Mouse (Mus musculus) neural tube, embryonic 15.5 days (tissue): ENCODE data around the gene Rasgef1b. TPM values are rescaled to one million over a fixed set of nuclear protein-coding genes. Genes with fewer than 3 reads are reported as not detected.

Experiments
- ATAC-seq: fragments of 200-750 bp; cut with Nextera tagmentation; 2 replicates; pipeline ENCODE4 v1.8.0; 2017; ENCODE audit warnings: mild to moderate bottlenecking, moderate TSS enrichment, moderate library complexity; ENCODE audit not compliant: low FRiP score
- H3K27ac ChIP-seq: fragments of 300-500 bp; sonication (generic); replicated peaks from 2 replicates; pipeline ENCODE4 v1.5.1; 2015; ENCODE audit warnings: mild to moderate bottlenecking, inconsistent platforms
- H3K27me3 ChIP-seq: fragments of 300-500 bp; sonication (generic); replicated peaks from 2 replicates; pipeline ENCODE4 v1.6.1; 2015; ENCODE audit warnings: inconsistent platforms
- H3K36me3 ChIP-seq: fragments of 300-500 bp; sonication (generic); 2 replicates; pipeline ENCODE4 v1.6.1; 2015; ENCODE audit warnings: inconsistent platforms
- H3K4me1 ChIP-seq: fragments of 300-500 bp; sonication (generic); 2 replicates; pipeline ENCODE4 v1.6.1; 2015; ENCODE audit warnings: inconsistent platforms
- H3K4me2 ChIP-seq: fragments of 300-500 bp; sonication (generic); 2 replicates; pipeline ENCODE4 v1.6.1; 2015; ENCODE audit warnings: inconsistent platforms, mild to moderate bottlenecking, moderate library complexity
- H3K4me3 ChIP-seq: fragments of 300-500 bp; sonication (generic); replicated peaks from 2 replicates; pipeline ENCODE4 v1.5.1; 2015; ENCODE audit warnings: mild to moderate bottlenecking, inconsistent platforms
- H3K9ac ChIP-seq: fragments of 300-500 bp; sonication (generic); replicated peaks from 2 replicates; pipeline ENCODE4 v1.6.1; 2015; ENCODE audit warnings: mild to moderate bottlenecking, inconsistent platforms
- H3K9me3 ChIP-seq: fragments of 300-500 bp; sonication (generic); replicated peaks from 2 replicates; pipeline ENCODE4 v1.6.1; 2016; ENCODE audit warnings: inconsistent platforms
- WGBS: fragments of 180-500 bp; shearing (Covaris S2); methylation state at CpG from one replicate; pipeline ENCODE4 v1.1.7; 2015; ENCODE audit warnings: mixed read lengths; 5-methylcytosine and 5-hydroxymethylcytosine counted together
- polyA plus RNA-seq: library from polyadenylated mRNA; unstranded; fragments of >200 nt; fragmentation: Nextera tagmentation; extraction: Ambion mirVana; gene quantifications from 2 replicates; pipeline ENCODE4 v1.2.1, GENCODE M21; 2015

The Rasgef1b gene
- polyA plus RNA-seq, 1 experiment from 2014 or later: 53.9 TPM

DNA sequence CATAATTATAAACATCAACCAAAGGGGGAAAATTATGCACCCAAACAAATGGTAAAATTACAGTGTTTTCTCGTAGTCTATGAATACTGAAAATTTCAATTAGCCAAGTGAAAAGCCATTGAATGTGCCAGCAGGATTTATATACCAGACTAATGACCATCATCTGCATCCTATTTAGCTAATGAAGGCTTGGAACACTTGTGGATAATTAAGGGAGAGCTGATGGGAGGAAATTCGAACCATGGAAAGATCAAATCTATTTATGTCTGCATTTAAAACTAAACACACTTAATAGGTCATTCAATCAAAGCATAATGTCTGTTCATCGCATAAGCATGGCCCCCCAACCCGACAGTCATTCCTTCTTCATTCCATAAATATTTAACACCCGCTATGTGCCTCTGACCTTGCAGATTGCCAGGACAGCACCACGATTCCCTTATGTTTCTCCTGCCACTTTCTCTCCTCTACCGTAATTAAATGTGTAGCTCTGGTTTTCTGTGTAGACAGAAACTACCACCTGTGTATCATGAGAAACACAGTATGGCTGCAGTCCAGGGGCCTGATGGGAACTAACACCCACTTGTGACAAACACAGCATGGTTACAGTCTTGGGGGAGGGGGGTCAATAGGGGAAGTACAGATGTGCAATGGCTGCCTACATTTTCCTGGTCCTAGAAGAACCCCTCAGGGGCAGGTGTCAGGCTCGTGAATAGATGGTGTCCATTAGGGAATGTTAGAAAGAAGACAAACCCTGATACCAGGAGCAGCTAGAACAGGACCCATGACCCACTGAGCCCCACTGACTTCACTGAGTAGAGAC, 164.2 kb downstream of the Rasgef1b start:
- Histone ChIP-seq H3K4me3 (no peak overlapping the region), H3K9ac (no peak overlapping the region), H3K27me3 (no peaks in the 10 kb centered on the region), H3K4me2 (no peak overlapping the region), H3K4me1 (peaks cover 4% of the 10 kb centered on the region), H3K9me3 (no peaks in the 10 kb centered on the region), H3K27ac (peak overlapping the region; percentile 41), H3K36me3 (no peaks in the 10 kb centered on the region)
- ATAC-seq: peak; percentile 17; the same call in 1 of the 2 replicates
- 34% methylated on average over 8 of the region's 8 CpGs for WGBS

DNA sequence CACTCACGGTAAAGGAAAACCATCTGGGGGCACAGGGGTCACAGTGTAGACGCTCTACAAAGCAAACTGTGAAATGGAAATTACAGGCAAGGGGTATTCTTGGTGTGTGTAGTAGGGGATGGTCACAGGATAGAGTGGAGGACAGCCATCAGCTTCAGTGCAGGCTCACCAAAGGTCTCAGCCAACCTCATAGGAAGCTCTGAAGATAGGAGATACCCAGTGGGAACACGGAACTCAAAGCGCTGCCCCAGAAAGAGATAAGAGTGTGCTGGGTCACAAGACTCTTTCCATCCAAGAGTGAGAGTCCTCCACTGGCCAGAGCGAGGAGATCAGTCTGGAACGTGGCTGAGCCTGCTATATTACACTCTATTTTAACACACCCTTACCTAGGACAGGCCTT, 166.8 kb downstream of the Rasgef1b start:
- no peak overlapping the region for H3K9ac ChIP-seq
- 82% methylated on average over 6 of the region's 6 CpGs for WGBS
- H3K9me3 ChIP-seq: no peaks in the 10 kb centered on the region
- no peak for ATAC-seq
- H3K4me2 ChIP-seq: no peak overlapping the region
- no peaks in the 10 kb centered on the region for H3K36me3 ChIP-seq
- no peaks in the 10 kb centered on the region for H3K27me3 ChIP-seq
- H3K4me1 ChIP-seq: peaks cover 4% of the 10 kb centered on the region
- H3K4me3 ChIP-seq: no peak overlapping the region
- no peak overlapping the region for H3K27ac ChIP-seq

DNA sequence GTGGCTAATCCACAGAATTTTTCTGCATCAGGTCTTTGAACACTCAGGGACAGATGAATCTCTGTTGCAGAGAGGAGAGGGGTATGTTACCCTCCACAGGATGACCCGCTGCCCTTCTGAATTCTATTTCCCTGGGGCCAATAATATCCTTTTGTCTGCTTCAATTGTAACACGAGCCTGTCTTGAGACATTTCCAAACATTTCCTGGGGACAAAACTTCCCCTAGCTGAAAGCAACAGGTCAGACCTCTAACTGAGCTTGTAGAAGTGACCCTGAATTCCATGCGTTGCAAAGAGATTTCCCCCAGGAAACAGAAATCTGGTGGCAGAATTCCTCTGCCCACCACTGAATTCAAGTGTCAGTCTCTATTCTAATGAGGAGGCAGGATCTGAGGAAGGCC, 169.1 kb downstream of the Rasgef1b start:
- Histone ChIP-seq H3K27me3 (no peaks in the 10 kb centered on the region), H3K9me3 (no peaks in the 10 kb centered on the region), H3K4me1 (peaks cover 2% of the 10 kb centered on the region), H3K4me3 (no peak overlapping the region), H3K27ac (no peak overlapping the region), H3K4me2 (no peak overlapping the region), H3K9ac (no peak overlapping the region), H3K36me3 (no peaks in the 10 kb centered on the region)
- 14% methylated on average over 3 of the region's 3 CpGs for WGBS
- no peak for ATAC-seq

DNA sequence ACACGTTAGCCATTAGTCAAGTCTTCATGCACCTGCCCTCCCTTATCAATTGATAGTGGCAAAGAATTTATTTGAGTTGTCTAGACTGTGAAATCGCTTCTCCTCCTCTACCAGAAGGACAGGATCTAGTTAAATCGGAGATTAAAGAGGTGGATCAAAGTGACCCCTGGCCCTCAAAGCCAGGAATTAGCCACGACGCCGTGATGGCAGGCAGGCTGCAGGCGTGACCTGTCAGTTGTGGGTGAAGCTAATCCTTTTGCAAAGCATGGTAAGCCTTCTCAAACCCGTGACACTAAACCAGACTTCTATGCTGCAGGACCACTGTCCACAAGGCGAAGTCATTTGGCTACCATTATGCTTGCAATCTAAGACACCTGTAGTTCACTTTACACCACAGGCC, 170.6 kb downstream of the Rasgef1b start:
- no peak overlapping the region for H3K27ac ChIP-seq
- no peak overlapping the region for H3K9ac ChIP-seq
- H3K4me1 ChIP-seq: no peaks in the 10 kb centered on the region; the same call in 1 of the 2 replicates
- WGBS: 70% methylated on average over 9 of the region's 9 CpGs
- H3K27me3 ChIP-seq: no peaks in the 10 kb centered on the region
- H3K4me2 ChIP-seq: no peak overlapping the region
- no peak overlapping the region for H3K4me3 ChIP-seq
- ATAC-seq: no peak
- no peaks in the 10 kb centered on the region for H3K9me3 ChIP-seq
- no peaks in the 10 kb centered on the region for H3K36me3 ChIP-seq

DNA sequence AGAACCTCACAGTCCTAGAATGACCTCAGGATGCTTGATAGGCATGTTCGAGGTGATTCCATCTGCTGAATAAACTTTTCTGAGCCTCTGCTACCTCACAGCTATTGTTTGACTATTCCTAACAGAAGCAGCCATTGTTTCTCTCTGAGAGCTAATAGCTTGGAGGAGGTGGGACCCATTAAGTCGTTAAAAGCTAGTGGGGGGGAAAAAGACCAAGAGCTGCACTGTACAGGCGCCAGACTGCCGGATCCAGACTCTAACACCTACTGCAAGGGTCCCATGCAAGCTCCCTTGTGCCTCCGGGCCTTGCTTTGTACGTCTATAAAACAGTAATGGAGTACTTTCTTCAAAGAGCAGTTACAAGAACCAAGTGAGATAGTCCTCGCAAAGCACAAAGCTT, 176.2 kb downstream of the Rasgef1b start:
- Histone ChIP-seq H3K4me1 (peaks cover 8% of the 10 kb centered on the region; the same call in 1 of the 2 replicates), H3K4me2 (no peak overlapping the region), H3K9me3 (no peaks in the 10 kb centered on the region), H3K36me3 (no peaks in the 10 kb centered on the region), H3K4me3 (no peak overlapping the region), H3K9ac (no peak overlapping the region), H3K27me3 (no peaks in the 10 kb centered on the region), H3K27ac (peak overlapping the region; percentile 52)
- WGBS: 12% methylated on average over 7 of the region's 7 CpGs
- no peak for ATAC-seq

DNA sequence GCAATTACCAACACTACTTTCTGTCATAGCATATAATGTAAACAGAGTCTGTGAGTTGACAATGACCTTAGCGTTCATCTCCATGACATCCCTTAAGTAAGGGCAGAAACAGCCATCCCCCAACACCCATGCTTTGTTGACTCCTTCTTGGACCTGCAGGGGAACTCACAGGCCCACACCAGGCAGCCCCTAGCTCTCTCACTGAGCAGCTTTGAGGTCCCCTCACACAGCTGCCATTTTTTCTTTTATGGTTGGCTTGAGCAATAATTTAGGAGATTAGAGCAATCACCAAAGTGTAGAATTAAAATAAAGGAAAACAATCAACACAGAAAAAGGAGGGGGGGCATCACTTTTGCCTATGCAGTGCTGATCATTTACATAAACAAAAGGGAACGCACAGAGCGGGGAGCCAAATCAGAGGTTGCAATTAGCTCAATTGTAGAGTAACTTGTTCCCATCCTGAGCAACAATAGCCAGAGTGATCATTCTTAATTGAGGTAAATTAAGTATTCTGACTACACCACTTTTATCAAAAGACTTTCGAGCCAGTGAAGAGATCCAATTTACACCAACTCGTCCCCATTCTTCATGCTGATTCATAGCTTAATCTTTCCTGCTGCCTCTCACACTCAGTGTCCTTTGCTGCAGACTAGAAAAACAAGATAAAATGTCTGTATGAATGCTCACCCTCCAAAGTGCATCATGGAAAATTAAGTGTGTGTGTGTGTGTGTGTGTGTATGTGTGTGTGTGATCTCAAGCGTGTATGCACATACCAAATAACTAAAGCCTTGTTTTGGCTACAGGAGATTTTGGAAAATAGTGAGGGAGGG, 184.0 kb downstream of the Rasgef1b start:
- peaks cover 28% of the 10 kb centered on the region for H3K4me1 ChIP-seq
- H3K4me2 ChIP-seq: no peak overlapping the region
- no peaks in the 10 kb centered on the region for H3K27me3 ChIP-seq
- H3K4me3 ChIP-seq: no peak overlapping the region
- ATAC-seq: no peak
- no peaks in the 10 kb centered on the region for H3K36me3 ChIP-seq
- no peak overlapping the region for H3K9ac ChIP-seq
- no peaks in the 10 kb centered on the region for H3K9me3 ChIP-seq
- H3K27ac ChIP-seq: no peak overlapping the region
- 41% methylated on average over 6 of the region's 6 CpGs for WGBS

DNA sequence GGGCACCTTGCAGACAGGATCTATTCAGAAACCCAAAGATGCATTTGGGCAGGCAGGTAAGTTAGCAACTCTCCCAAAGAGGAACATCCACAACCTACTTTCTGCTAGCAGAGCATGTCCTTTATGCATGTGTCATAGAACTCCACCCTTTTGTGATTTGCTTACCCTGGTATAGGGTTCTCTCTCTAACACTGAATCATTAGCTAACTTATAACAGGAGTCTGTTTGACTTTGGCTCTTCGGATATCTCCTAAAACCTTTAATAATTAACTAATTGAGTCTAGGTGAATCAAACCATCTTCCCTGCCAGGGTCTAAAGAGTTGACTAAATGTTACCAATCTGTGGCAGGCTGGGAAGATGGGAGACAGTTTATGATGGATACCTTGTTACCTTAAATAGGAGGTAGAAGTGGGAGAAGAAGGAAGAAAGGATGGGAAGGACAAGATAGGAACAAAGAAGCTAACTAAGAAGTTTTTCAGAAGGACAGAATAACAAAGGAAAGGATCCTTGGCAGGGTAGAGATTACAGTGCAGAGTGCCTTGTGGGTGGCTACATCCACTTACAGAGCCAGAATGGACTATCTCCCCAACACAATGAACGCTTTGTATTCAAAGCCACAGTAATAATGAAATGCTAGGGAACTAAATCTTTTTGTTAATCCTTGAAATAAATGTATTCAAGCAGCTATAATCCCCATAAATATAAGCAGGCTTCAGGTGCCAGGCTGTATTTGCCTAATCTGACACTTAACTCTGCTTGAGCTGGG, 186.7 kb downstream of the Rasgef1b start:
- WGBS: 77% methylated on average over 2 of the region's 2 CpGs
- H3K4me1 ChIP-seq: peaks cover 29% of the 10 kb centered on the region
- no peak overlapping the region for H3K4me3 ChIP-seq
- ATAC-seq: no peak
- H3K27me3 ChIP-seq: no peaks in the 10 kb centered on the region
- no peaks in the 10 kb centered on the region for H3K9me3 ChIP-seq
- H3K27ac ChIP-seq: no peak overlapping the region
- H3K36me3 ChIP-seq: no peaks in the 10 kb centered on the region
- H3K4me2 ChIP-seq: no peak overlapping the region
- H3K9ac ChIP-seq: no peak overlapping the region

DNA sequence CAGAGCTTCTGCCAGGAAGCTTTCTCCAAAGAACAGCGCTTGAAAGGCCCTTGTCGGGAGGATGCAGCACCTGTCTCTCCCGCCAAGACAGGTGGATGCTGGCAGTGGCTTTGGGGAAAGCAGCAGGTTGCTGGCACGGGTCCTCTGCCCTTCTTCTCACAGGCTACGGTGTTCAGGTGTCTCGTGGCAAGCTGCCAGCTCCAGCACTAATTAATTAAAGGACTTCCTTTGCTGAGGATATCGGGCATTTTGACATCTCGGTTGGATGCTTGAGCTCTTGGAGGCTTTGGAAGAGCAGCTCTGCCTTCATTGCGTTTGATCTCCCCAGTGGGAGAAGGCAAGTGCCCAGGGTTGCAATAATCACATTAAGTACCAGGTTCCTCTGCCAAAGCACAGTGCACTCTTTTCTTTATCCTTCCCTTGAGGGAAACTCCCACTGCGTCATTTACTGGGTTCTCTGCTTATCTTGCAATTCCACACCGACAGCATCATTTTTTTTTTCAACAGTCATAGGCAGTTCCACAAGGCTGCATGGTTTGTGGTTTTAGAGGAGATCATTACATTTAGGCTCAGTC, 187.5 kb downstream of the Rasgef1b start:
- Histone ChIP-seq H3K36me3 (no peaks in the 10 kb centered on the region), H3K9ac (no peak overlapping the region), H3K27ac (peak overlapping the region; percentile 41; the same call in 1 of the 2 replicates), H3K4me1 (peaks cover 29% of the 10 kb centered on the region), H3K4me3 (no peak overlapping the region), H3K4me2 (no peak overlapping the region), H3K27me3 (no peaks in the 10 kb centered on the region), H3K9me3 (no peaks in the 10 kb centered on the region)
- no peak for ATAC-seq
- WGBS: 38% methylated on average over 11 of the region's 11 CpGs

DNA sequence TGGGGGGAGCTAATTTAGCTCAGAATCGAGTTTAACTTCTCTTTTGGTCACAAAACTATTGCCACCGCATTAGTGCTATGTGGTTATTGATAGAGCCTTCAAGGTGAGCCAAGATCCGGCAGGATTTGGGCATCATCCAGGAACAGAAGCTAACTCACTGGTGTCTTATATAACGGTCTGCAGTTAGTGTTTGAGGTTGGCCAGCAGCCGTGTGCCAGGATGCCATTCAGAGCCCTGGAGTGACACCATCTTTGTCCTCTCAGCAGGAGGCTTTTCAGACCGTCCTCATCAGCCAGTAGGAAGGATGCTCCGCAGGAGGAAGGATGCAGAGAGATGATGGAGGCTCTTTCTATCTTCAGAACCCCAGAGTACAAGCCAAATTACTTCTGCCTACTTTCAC, 195.4 kb downstream of the Rasgef1b start:
- no peak for ATAC-seq
- 62% methylated on average over 7 of the region's 7 CpGs for WGBS
- H3K4me2 ChIP-seq: no peak overlapping the region
- H3K4me3 ChIP-seq: no peak overlapping the region
- H3K4me1 ChIP-seq: no peaks in the 10 kb centered on the region
- no peaks in the 10 kb centered on the region for H3K36me3 ChIP-seq
- H3K9me3 ChIP-seq: no peaks in the 10 kb centered on the region
- no peak overlapping the region for H3K9ac ChIP-seq
- no peaks in the 10 kb centered on the region for H3K27me3 ChIP-seq
- no peak overlapping the region for H3K27ac ChIP-seq

DNA sequence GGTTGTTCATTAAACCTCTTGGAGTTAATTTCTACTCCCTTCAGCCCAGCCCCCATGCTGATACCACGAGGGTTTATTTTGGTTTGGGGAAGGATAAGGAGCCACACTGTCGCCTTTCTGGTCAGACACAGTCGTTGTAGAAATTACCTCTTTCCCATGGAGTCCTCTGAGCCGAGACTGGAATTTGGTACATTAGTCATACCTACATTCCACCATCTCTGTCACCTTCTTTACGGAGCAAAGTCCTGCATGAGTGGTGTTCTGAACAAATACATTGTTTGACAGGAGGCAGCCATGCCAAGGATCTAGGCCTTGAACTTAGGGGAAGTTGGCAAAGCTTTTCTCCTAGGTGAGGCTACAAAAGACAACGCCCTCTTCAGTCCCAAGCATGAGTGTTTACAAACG, 202.1 kb downstream of the Rasgef1b start:
- no peaks in the 10 kb centered on the region for H3K27me3 ChIP-seq
- no peak overlapping the region for H3K27ac ChIP-seq
- H3K36me3 ChIP-seq: no peaks in the 10 kb centered on the region
- H3K4me3 ChIP-seq: no peak overlapping the region
- H3K9ac ChIP-seq: no peak overlapping the region
- no peak overlapping the region for H3K4me2 ChIP-seq
- H3K4me1 ChIP-seq: peaks cover 9% of the 10 kb centered on the region
- 81% methylated on average over 7 of the region's 7 CpGs for WGBS
- ATAC-seq: no peak
- H3K9me3 ChIP-seq: no peaks in the 10 kb centered on the region

DNA sequence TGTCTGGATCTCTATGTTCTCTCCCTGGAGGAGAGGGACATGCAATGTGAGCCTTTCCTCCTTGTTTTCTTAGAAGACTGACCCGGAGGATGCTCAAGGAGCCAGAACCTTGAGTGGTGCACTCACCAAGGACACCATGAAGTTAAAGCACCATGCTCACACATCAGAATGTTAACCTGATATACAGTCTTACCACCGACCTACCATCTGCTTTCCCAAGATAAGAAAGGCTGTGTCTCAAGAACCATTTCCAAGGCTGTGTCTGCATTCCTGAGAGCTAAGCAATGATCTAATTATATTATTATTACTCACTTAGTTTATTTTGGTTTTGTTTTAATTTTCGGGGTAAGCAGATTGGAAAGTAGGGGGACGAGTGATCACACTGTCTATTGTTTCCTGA, 203.2 kb downstream of the Rasgef1b start:
- Histone ChIP-seq H3K4me3 (no peak overlapping the region), H3K9me3 (no peaks in the 10 kb centered on the region), H3K36me3 (no peaks in the 10 kb centered on the region), H3K4me2 (no peak overlapping the region), H3K9ac (no peak overlapping the region), H3K27ac (no peak overlapping the region), H3K4me1 (peaks cover 17% of the 10 kb centered on the region), H3K27me3 (no peaks in the 10 kb centered on the region)
- no peak for ATAC-seq
- 81% methylated on average over 4 of the region's 4 CpGs for WGBS
